Mouse (Mus musculus) gastrocnemius, postnatal 25 days (tissue): ENCODE measurements around the gene Ndufs1. TPM values are rescaled to one million over a fixed set of nuclear protein-coding genes. Genes with fewer than 3 reads are reported as not detected.
"Not testable (repeated sequence)": the region's sequence is repeated elsewhere in the genome, so short reads cannot be mapped to it uniquely, and the experiment has no call there.

Experiments
- DNase-seq: peaks from one replicate; pipeline ENCODE4 v3.0.0; 2022
- total RNA-seq, 2 experiments: library from RNA; stranded (reverse); gene quantifications; 1 replicate in 1 of 2; 2 replicates in 1 of 2; pipeline ENCODE4 v1.2.3; 2021

Ndufs1 gene
- total RNA-seq, 2 experiments from 2014 or later: 365 to 404 TPM

GRCm38 (mm10) chr1:63185430-63185829 lies 8.8 kb upstream of the Ndufs1 start:
- not testable (repeated sequence) for DNase-seq

GRCm38 (mm10) chr1:63182636-63183270 lies 6.1 kb upstream of the Ndufs1 start:
- DNase-seq: no peak

- peak; percentile 72 for DNase-seq
Measured at GRCm38 (mm10) chr1:63182212-63182611, 5.6 kb upstream of the Ndufs1 start.

- no peak for DNase-seq
Measured at GRCm38 (mm10) chr1:63181480-63181879, 4.8 kb upstream of the Ndufs1 start.

GRCm38 (mm10) chr1:63181019-63181418 lies 4.4 kb upstream of the Ndufs1 start:
- peak; percentile 83 for DNase-seq

- not testable (repeated sequence) for DNase-seq
Measured at GRCm38 (mm10) chr1:63180575-63180974, 3.9 kb upstream of the Ndufs1 start.

GRCm38 (mm10) chr1:63180122-63180521 lies 3.5 kb upstream of the Ndufs1 start:
- DNase-seq: no peak

GRCm38 (mm10) chr1:63178308-63178707 lies 1.7 kb upstream of the Ndufs1 start:
- DNase-seq: no peak

GRCm38 (mm10) chr1:63176259-63176603 lies 402 bp downstream of the Ndufs1 start:
- no peak for DNase-seq

GRCm38 (mm10) chr1:63175853-63176252 lies 780 bp downstream of the Ndufs1 start:
- DNase-seq: no peak

- DNase-seq: no peak
Measured at GRCm38 (mm10) chr1:63168638-63169037, 8.0 kb downstream of the Ndufs1 start.

- no peak for DNase-seq
Measured at GRCm38 (mm10) chr1:63140231-63140630, 36.4 kb downstream of the Ndufs1 start.

- DNase-seq: not testable (repeated sequence)
Measured at GRCm38 (mm10) chr1:63138586-63138985, 38.0 kb downstream of the Ndufs1 start.

- DNase-seq: no peak
Measured at GRCm38 (mm10) chr1:63137971-63138370, 38.7 kb downstream of the Ndufs1 start.

GRCm38 (mm10) chr1:63134530-63134929 lies 42.1 kb downstream of the Ndufs1 start:
- no peak for DNase-seq

- no peak for DNase-seq
Measured at GRCm38 (mm10) chr1:63131766-63132165, 44.9 kb downstream of the Ndufs1 start.

- no peak for DNase-seq
Measured at GRCm38 (mm10) chr1:63130883-63131282, 45.8 kb downstream of the Ndufs1 start.

- no peak for DNase-seq
Measured at GRCm38 (mm10) chr1:63129857-63130690, 46.6 kb downstream of the Ndufs1 start.

GRCm38 (mm10) chr1:63129273-63129672 lies 47.4 kb downstream of the Ndufs1 start:
- no peak for DNase-seq

- DNase-seq: no peak
Measured at GRCm38 (mm10) chr1:63126206-63126605, 50.4 kb downstream of the Ndufs1 start.

GRCm38 (mm10) chr1:63123823-63124450 lies 52.7 kb downstream of the Ndufs1 start:
- DNase-seq: no peak

GRCm38 (mm10) chr1:63122005-63122404 lies 54.6 kb downstream of the Ndufs1 start:
- DNase-seq: no peak

- DNase-seq: no peak
Measured at GRCm38 (mm10) chr1:63120382-63120781, 56.3 kb downstream of the Ndufs1 start.
